Mouse (Mus musculus) lung, postnatal 0 days (tissue): Measurements from ENCODE around the gene Tubal3. TPM values are rescaled to one million over a fixed set of nuclear protein-coding genes. Genes with fewer than 3 reads are reported as not detected.
A peak's percentile ranks its signal among the peaks of the same experiment; 100 is the strongest.

ENCODE experiments used
- ATAC-seq: fragments of 200-750 bp; cut with Nextera tagmentation; 2 replicates; pipeline ENCODE4 v1.8.0; 2017; ENCODE audit warnings: moderate library complexity
- DNase-seq: peaks from one replicate; pipeline ENCODE4 v3.0.0-alpha.2; 2016; ENCODE audit warnings: low spot score
- H3K27ac ChIP-seq: fragments of 300-500 bp; sonication (generic); 2 replicates; pipeline ENCODE4 v1.5.1; 2014; ENCODE audit warnings: antibody characterized with exemption, mild to moderate bottlenecking, low read length, mixed read lengths
- H3K27me3 ChIP-seq: fragments of 300-500 bp; sonication (generic); replicated peaks from 2 replicates; pipeline ENCODE4 v1.6.1; 2014; ENCODE audit warnings: low read length, mixed read lengths; ENCODE audit not compliant: insufficient read depth
- H3K36me3 ChIP-seq: fragments of 300-500 bp; sonication (generic); 2 replicates; pipeline ENCODE4 v1.6.1; 2014; ENCODE audit warnings: low read length, mixed read lengths; ENCODE audit not compliant: insufficient read depth
- H3K4me1 ChIP-seq: fragments of 300-500 bp; sonication (generic); 2 replicates; pipeline ENCODE4 v1.6.1; 2014; ENCODE audit warnings: antibody characterized with exemption, low read depth, low read length, mixed read lengths; ENCODE audit not compliant: insufficient read depth
- H3K4me2 ChIP-seq: fragments of 300-500 bp; sonication (generic); replicated peaks from 2 replicates; pipeline ENCODE4 v1.6.1; 2014; ENCODE audit warnings: low read depth, mild to moderate bottlenecking, low read length, moderate library complexity, mixed read lengths
- H3K4me3 ChIP-seq: fragments of 300-500 bp; sonication (generic); 2 replicates; pipeline ENCODE4 v1.5.1; 2014; ENCODE audit warnings: low read depth, low read length
- H3K9ac ChIP-seq: fragments of 300-500 bp; sonication (generic); replicated peaks from 2 replicates; pipeline ENCODE4 v1.6.1; 2014; ENCODE audit warnings: low read depth, mild to moderate bottlenecking
- H3K9me3 ChIP-seq: fragments of 300-500 bp; sonication (generic); 2 replicates; pipeline ENCODE4 v1.6.1; 2016; ENCODE audit warnings: low read length, mixed read lengths
- CTCF ChIP-seq: IDR thresholded peaks from 2 replicates; pipeline ENCODE4 v1.5.1; 2016; ENCODE audit warnings: antibody characterized with exemption, mild to moderate bottlenecking
- EP300 ChIP-seq: IDR thresholded peaks from 2 replicates; pipeline ENCODE4 v1.6.1; 2016; ENCODE audit warnings: antibody characterized with exemption, mild to moderate bottlenecking, control low read depth
- WGBS: fragments of 180-500 bp; shearing (Covaris S2); extraction: QIAGEN DNeasy Blood & Tissue Kit; methylation state at CpG from one replicate; pipeline ENCODE4 v1.1.7; 2014; 5-methylcytosine and 5-hydroxymethylcytosine counted together
- microRNA-seq: library from miRNA; unstranded; fragments of <30 nt; microRNA quantifications from one replicate; pipeline ENCODE4, GENCODE M21; 2016
- polyA plus RNA-seq: library from polyadenylated mRNA; unstranded; fragments of >200 nt; fragmentation: Nextera tagmentation; extraction: Ambion mirVana; gene quantifications from 2 replicates; pipeline ENCODE4 v1.2.1, GENCODE M21; 2015

Gene Tubal3
- polyA plus RNA-seq, 1 experiment from 2014 or later, result not detected

GRCm38 (mm10) chr13:3944699-3945098 lies 26.6 kb downstream of the Tubal3 start:
- no peak for DNase-seq
- H3K4me3 ChIP-seq, result no peak overlapping the region
- no peak overlapping the region for H3K4me2 ChIP-seq
- 51% methylated on average over 7 of the region's 7 CpGs for WGBS
- no peak overlapping the region for H3K27ac ChIP-seq
- no peaks in the 10 kb centered on the region for H3K27me3 ChIP-seq
- no peak for TF ChIP-seq EP300
- no peak for TF ChIP-seq CTCF
- H3K4me1 ChIP-seq, result no peaks in the 10 kb centered on the region
- no peaks in the 10 kb centered on the region for H3K36me3 ChIP-seq
- no peaks in the 10 kb centered on the region for H3K9me3 ChIP-seq
- no peak overlapping the region for H3K9ac ChIP-seq
- ATAC-seq, result no peak

GRCm38 (mm10) chr13:3945249-3945648 lies 27.2 kb downstream of the Tubal3 start, which contains the start of gene Ucn3:
TSS of gene Ucn3 (minus strand) at chr13:3945349.
- H3K9me3 ChIP-seq, result no peaks in the 10 kb centered on the region
- 67% methylated on average over 2 of the region's 2 CpGs for WGBS
- H3K4me3 ChIP-seq, result no peak within 1 kb of the TSS
- no peaks in the 10 kb centered on the region for H3K36me3 ChIP-seq
- H3K9ac ChIP-seq, result no peak within 1 kb of the TSS
- no peak for TF ChIP-seq EP300
- TF ChIP-seq CTCF, result no peak
- no peak for ATAC-seq
- H3K27ac ChIP-seq, result no peak within 1 kb of the TSS
- H3K4me1 ChIP-seq, result no peaks in the 10 kb centered on the region
- H3K27me3 ChIP-seq, result no peaks in the 10 kb centered on the region
- no peak within 1 kb of the TSS for H3K4me2 ChIP-seq
- DNase-seq, result no peak

GRCm38 (mm10) chr13:3947267-3947666 lies 29.2 kb downstream of the Tubal3 start:
- TF ChIP-seq EP300 (no peak), CTCF (no peak)
- H3K9ac ChIP-seq, result no peak overlapping the region
- WGBS, result 86% methylated on average over 4 of the region's 4 CpGs
- no peaks in the 10 kb centered on the region for H3K9me3 ChIP-seq
- no peak overlapping the region for H3K4me2 ChIP-seq
- ATAC-seq (no peak), DNase-seq (no peak)
- H3K27ac ChIP-seq, result no peak overlapping the region
- no peaks in the 10 kb centered on the region for H3K27me3 ChIP-seq
- H3K36me3 ChIP-seq, result no peaks in the 10 kb centered on the region
- no peak overlapping the region for H3K4me3 ChIP-seq
- H3K4me1 ChIP-seq, result no peaks in the 10 kb centered on the region

- Histone ChIP-seq H3K36me3 (no peaks in the 10 kb centered on the region), H3K9me3 (no peaks in the 10 kb centered on the region), H3K9ac (no peak overlapping the region), H3K4me2 (no peak overlapping the region), H3K27me3 (no peaks in the 10 kb centered on the region), H3K27ac (no peak overlapping the region), H3K4me3 (no peak overlapping the region), H3K4me1 (no peaks in the 10 kb centered on the region)
- TF ChIP-seq CTCF (no peak), EP300 (no peak)
- 89% methylated on average over 4 of the region's 4 CpGs for WGBS
- DNase-seq (no peak), ATAC-seq (no peak)
Observed at GRCm38 (mm10) chr13:3949477-3949876, 31.4 kb downstream of the Tubal3 start.

- DNase-seq (no peak), ATAC-seq (no peak)
- Histone ChIP-seq H3K4me1 (no peaks in the 10 kb centered on the region), H3K4me3 (no peak overlapping the region), H3K4me2 (no peak overlapping the region), H3K9me3 (no peaks in the 10 kb centered on the region), H3K27me3 (no peaks in the 10 kb centered on the region), H3K9ac (no peak overlapping the region), H3K36me3 (no peaks in the 10 kb centered on the region), H3K27ac (no peak overlapping the region)
- WGBS, result 79% methylated on average over 6 of the region's 6 CpGs
- TF ChIP-seq EP300 (no peak), CTCF (0 out of 2 replicates have a peak, but pooled peaks have one; percentile 16)
Observed at GRCm38 (mm10) chr13:3951198-3951914, 33.3 kb downstream of the Tubal3 start.

GRCm38 (mm10) chr13:3968849-3969248 lies 50.8 kb downstream of the Tubal3 start:
- Histone ChIP-seq H3K4me1 (no peaks in the 10 kb centered on the region), H3K36me3 (no peaks in the 10 kb centered on the region), H3K9me3 (no peaks in the 10 kb centered on the region), H3K4me3 (no peak overlapping the region), H3K4me2 (no peak overlapping the region), H3K27me3 (no peaks in the 10 kb centered on the region), H3K27ac (no peak overlapping the region), H3K9ac (no peak overlapping the region)
- 82% methylated on average over 4 of the region's 4 CpGs for WGBS
- ATAC-seq, result no peak
- TF ChIP-seq CTCF, result no peak
- no peak for TF ChIP-seq EP300
- DNase-seq, result no peak

Small RNA genes within 50 kb of the gene (microRNA-seq; reads per million reads assigned to microRNA genes)
- gene Gm22460, result not detected

Other genes with a start within 250 kb of the Tubal3 start
- 0.19 and 0.21 TPM in 2 replicates for gene Calml3, start 114.0 kb upstream of the Tubal3 start, polyA plus RNA-seq
- not detected in 2 replicates for gene Calm4, start 80.5 kb upstream of the Tubal3 start, polyA plus RNA-seq
- gene Calm5, start 64.1 kb upstream of the Tubal3 start, polyA plus RNA-seq, result not detected in 2 replicates
- gene Net1, start 54 bp upstream of the Tubal3 start, polyA plus RNA-seq, result 83.7 and 91.5 TPM in 2 replicates
- gene Ucn3, start 27.1 kb downstream of the Tubal3 start, polyA plus RNA-seq, result not detected in 2 replicates
- gene Akr1c14, start 130.7 kb downstream of the Tubal3 start, polyA plus RNA-seq, result 62.8 and 63.7 TPM in 2 replicates
- 0.37 and 1.0 TPM in 2 replicates for gene Akr1c18, start 232.4 kb downstream of the Tubal3 start, polyA plus RNA-seq